Mouse (Mus musculus): ENCODE data around the gene Tarsl2.
A peak's percentile ranks its signal among the peaks of the same experiment; 100 is the strongest.

Tarsl2 gene

DNA sequence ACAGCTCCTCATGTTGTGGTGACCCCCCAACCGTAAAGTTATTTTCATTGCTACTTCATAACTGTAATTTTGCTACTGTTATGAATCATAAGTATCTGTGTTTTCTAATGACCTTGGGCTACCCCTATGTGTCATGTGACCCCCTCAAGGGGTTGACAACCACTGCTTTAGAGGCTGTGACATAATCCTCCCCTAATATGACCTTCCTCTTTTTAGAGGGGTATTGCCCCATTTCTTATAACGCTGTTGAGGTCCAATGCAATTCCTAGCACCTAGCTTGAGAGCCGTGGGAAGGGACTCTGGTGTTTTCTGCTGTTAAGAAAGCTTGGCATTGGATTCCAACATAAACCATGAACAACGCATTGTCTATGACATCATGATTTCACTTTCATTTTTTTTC lies 6.0 kb downstream of the Tarsl2 start:
- DNase-seq (ENCODE audit: low read depth in 1 of 2, low spot score in 2 of 2) = no peak

DNA sequence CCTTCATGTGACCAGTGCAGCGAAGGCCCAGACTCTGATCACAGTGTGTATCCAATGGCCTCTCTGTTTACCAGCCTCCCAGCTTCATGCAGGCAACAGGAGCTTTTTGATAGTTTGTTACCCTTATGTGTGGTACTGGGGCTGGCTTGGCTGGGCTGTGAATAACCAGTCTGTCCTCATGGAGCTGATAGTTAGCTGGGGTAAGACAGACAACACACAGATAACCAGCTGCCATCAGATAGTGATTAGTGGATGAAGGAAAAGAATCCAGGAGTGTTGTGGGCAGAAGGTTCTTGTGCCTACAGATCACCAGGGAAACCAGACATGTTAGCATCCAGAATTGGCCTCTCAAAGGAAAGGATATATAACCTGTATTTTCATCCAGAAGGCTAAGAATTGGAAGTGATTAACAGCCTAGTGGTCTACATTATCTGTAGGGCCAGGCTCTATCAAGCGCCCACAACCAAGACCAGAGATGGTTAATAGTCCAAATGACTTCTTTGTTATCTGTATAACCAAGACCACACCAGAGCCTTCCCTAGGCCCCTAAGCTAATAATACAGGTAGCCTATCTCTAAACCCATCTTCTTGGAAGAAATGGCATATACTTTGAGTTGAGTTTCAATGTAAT lies 12.9 kb downstream of the Tarsl2 start:
- no peak for DNase-seq (ENCODE audit: low read depth in 1 of 2, low spot score in 2 of 2)

- DNase-seq (ENCODE audit: low read depth in 1 of 2, low spot score in 2 of 2) = no peak
Measured at GRCm38 (mm10) chr7:65663225-65663790, 18.6 kb downstream of the Tarsl2 start.

- DNase-seq (ENCODE audit: low read depth in 1 of 2, low spot score in 2 of 2) = no peak
Measured at GRCm38 (mm10) chr7:65663886-65664285, 19.2 kb downstream of the Tarsl2 start.

- no peak for DNase-seq (ENCODE audit: low read depth in 1 of 2, low spot score in 2 of 2)
Measured at GRCm38 (mm10) chr7:65667491-65667890, 22.8 kb downstream of the Tarsl2 start.

GRCm38 (mm10) chr7:65678050-65678449 lies 33.4 kb downstream of the Tarsl2 start:
- DNase-seq (ENCODE audit: low read depth in 1 of 2, low spot score in 2 of 2) = no peak

GRCm38 (mm10) chr7:65678900-65679595 lies 34.4 kb downstream of the Tarsl2 start:
- no peak for DNase-seq (ENCODE audit: low read depth in 1 of 2, low spot score in 2 of 2)

GRCm38 (mm10) chr7:65681166-65681565 lies 36.5 kb downstream of the Tarsl2 start:
- no peak for DNase-seq (ENCODE audit: low read depth in 1 of 2, low spot score in 2 of 2)

- no peak for DNase-seq (ENCODE audit: low read depth in 1 of 2, low spot score in 2 of 2)
Measured at GRCm38 (mm10) chr7:65684256-65684835, 39.6 kb downstream of the Tarsl2 start.

- DNase-seq (ENCODE audit: low read depth in 1 of 2, low spot score in 2 of 2) = no peak
Measured at GRCm38 (mm10) chr7:65686664-65687063, 42.0 kb downstream of the Tarsl2 start.

GRCm38 (mm10) chr7:65690869-65691268 lies 46.2 kb downstream of the Tarsl2 start, which contains the start of gene Tm2d3:
Gene Tm2d3 (plus strand): TSS chr7:65691169.
- no peak for DNase-seq (ENCODE audit: low read depth in 1 of 2, low spot score in 2 of 2)

- no peak for DNase-seq (ENCODE audit: low read depth in 1 of 2, low spot score in 2 of 2)
Measured at GRCm38 (mm10) chr7:65691929-65692605, 47.4 kb downstream of the Tarsl2 start.

GRCm38 (mm10) chr7:65692883-65693282 lies 48.2 kb downstream of the Tarsl2 start:
- DNase-seq (ENCODE audit: low read depth in 1 of 2, low spot score in 2 of 2) = no peak

- peak; percentile 41 to 76 for DNase-seq (ENCODE audit: low read depth in 1 of 2, low spot score in 2 of 2)
Measured at GRCm38 (mm10) chr7:65693301-65693821, 48.7 kb downstream of the Tarsl2 start.

DNA sequence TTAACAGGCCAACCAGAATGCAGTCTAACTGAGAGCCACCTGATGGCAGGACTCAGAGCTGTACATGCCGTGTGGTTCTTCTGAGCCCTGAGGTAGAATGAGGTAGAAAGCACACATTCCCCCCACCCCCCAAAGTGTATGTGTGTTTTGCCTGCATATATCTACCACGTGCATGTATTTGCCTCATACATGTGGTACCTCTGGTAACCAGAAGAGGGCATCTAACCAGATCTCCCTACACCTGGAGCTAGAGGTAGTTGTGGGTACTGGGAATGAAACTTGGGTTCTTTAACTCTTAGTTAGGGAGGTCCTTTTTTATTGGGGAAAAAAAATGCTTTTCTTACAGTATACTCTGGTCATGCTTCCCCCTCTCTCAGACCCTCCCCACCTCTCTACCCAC lies 51.8 kb downstream of the Tarsl2 start:
- DNase-seq (ENCODE audit: low read depth in 1 of 2, low spot score in 2 of 2) = no peak

DNA sequence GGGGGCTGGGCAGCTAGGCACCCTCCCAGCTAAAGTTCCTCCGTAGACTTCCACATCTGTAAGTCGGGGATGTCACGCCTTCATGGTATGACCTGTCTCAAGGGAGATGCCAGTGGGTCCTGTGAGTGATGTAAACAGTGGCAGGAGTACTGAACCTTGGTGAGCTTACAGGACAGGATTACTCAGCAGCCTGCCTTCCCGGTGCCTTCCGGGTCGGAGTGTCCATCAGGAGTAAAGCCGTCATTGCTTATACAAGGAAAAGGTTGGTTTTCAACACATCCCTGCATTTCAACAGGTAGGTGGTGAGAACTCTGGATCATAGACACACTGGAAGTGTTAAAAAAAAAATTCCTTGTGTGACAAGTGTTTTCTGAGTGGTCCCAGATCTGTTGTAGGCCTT lies 57.4 kb downstream of the Tarsl2 start:
- no peak for DNase-seq (ENCODE audit: low read depth in 1 of 2, low spot score in 2 of 2)

DNA sequence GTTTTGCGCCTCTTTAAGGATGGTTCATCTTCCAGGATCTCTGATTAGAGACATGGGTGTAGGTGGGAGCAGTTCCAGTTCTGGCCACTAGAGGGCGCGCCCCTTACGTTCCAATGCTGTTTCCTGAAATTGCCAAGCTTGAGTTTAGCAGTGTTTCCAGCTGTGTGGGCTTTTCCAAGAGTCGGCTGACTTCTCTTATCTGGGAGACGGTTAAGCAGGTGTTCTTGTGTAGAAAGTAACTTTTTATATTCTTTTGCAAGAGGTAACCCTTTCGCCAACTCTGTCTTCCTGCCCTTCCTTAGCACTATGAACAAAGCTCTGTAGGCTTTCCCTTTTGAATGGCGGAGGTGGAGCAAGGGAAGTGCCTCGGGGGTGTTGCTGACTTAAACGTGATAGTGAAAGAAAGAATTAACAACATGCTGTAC lies 60.1 kb downstream of the Tarsl2 start:
- peak in 1 of 2 experiments; percentile 50 for DNase-seq (ENCODE audit: low read depth in 1 of 2, low spot score in 2 of 2)

- no peak for DNase-seq (ENCODE audit: low read depth in 1 of 2, low spot score in 2 of 2)
Measured at GRCm38 (mm10) chr7:65708506-65708905, 63.8 kb downstream of the Tarsl2 start.

GRCm38 (mm10) chr7:65710301-65710700 lies 65.6 kb downstream of the Tarsl2 start:
- DNase-seq (ENCODE audit: low read depth in 1 of 2, low spot score in 2 of 2) = no peak

- DNase-seq (ENCODE audit: low read depth in 1 of 2, low spot score in 2 of 2) = no peak
Measured at GRCm38 (mm10) chr7:65713782-65714181, 69.1 kb downstream of the Tarsl2 start.

DNA sequence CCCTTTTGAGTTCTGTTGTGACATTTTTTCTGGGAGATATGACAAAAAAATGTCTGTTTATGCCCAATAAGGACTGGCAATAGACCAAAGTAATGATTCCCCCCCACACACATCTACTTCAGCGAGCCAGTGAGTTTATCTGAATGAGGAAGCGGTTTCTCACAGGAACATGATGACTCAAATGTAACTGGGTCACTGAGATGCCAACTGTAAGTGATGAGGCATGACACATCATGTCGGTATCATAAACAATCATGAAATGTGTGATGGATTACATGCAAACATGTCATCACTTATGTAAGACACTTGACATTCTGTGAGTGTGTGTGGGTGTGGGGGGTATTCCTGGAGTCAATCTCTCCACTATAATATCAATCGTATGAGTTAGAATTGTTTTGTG lies 69.6 kb downstream of the Tarsl2 start:
- DNase-seq (ENCODE audit: low read depth in 1 of 2, low spot score in 2 of 2) = no peak
